ENCODE assay signal across 8 mouse cellular contexts in the genomic region with DNA sequence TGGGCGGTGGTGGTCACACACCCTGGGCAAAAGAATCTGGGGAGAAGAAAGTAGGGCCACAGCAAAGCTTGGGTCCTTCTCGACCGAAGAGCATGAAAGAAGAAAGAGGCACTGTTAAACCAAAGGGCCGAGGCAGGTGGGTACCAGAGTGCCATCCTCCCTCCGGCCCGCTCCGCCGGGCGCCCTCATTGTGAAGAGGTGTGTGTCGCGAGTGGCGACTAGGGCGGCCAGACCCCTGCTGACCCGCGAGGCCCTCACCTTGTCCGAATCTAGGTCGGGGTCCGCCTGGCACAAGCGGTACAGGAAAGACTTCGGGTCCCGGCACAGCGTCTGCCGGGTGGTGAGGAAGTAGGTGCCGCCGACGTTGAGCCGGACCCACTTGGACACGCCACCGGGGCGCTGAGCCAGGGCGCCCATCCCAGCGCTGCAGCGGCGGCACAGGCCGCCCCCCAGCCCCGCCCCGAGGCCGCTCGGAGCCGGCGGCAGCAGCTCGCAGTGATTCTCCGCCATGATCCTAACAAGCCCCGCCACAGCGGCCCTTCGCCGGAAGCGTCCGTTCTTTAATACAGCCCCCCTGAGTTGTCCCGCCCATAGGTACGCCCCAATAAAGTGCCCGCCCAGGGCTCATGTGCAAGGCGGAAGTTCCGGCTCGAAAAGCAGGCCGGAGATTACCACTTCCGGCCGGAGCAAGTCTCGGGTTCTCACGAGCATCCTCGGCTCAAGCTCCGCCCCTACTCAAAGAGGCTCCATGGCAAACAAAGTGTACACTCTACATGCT. TPM values are rescaled to one million over a fixed set of nuclear protein-coding genes. Genes with fewer than 3 reads are reported as not detected.
A peak's percentile ranks its signal among the peaks of the same experiment; 100 is the strongest.
DNase-seq lines count a peak whose midpoint lies in the region; ATAC-seq lines count a peak whose summit lies in the region.

A gene (minus strand): TSS at position 567 of the 778 bp plus-strand sequence.

- DNase-seq in adipocyte (ENCODE audit: low spot score) = peak; percentile 98
- DNase-seq in embryo, embryonic 10 days (ENCODE audit: low spot score) = peak; percentile 93
- peak; percentile 93 for DNase-seq in gastrocnemius, postnatal 10 days
- DNase-seq in induced T-regulatory cell, adult 2 months (ENCODE audit: low read depth) = peak; percentile 97
- peak; percentile 83 to 96 for DNase-seq in left cerebral cortex, adult 9 months (ENCODE audit: low spot score in 2 of 2)
- peak; percentile 94 for DNase-seq in right cerebral cortex, postnatal 14 days
- DNase-seq in urinary bladder, postnatal 36 days (ENCODE audit: low spot score in 2 of 2) = peak; percentile 93 to 94

- peak; percentile 99 for ATAC-seq in megakaryocyte progenitor cell, adult 5-6 weeks (replicated peaks; ENCODE audit: poor library complexity)

RNA-seq across cellular contexts. Expression of the gene that starts here (rescaled TPM):
- total RNA-seq in gastrocnemius, postnatal 10 days (2021) = 10 to 100 TPM; 16.9 to 18.2 TPM
- 15.5 and 17.1 TPM in 2 replicates for total RNA-seq in megakaryocyte progenitor cell, adult 5-6 weeks (2015)
- 19.5 and 21.0 TPM in 2 replicates for total RNA-seq in megakaryocyte progenitor cell, adult 5-6 weeks (2017)

Comparison
In these comparisons a context has a peak if more than half of its experiments do, and no peak if none do; other contexts are left out.
1. Peak in every context shown above with its lines: DNase-seq and ATAC-seq.